Mouse (Mus musculus) testis, adult 2 months (tissue): ENCODE results near the gene L3hypdh.

Experiments
- CTCF ChIP-seq: fragments of 200-500 bp; IDR thresholded peaks from 2 replicates; pipeline ENCODE4 v1.5.1; 2012; ENCODE audit warnings: low read depth, mild to moderate bottlenecking, inconsistent platforms, low read length, moderate library complexity; ENCODE audit not compliant: control insufficient read depth, insufficient read depth, insufficient replicate concordance
- POLR2A ChIP-seq: fragments of 200-500 bp; IDR thresholded peaks from 2 replicates; pipeline ENCODE4 v1.6.1; 2012; ENCODE audit warnings: low read depth, mild to moderate bottlenecking, inconsistent platforms, low read length, moderate library complexity; ENCODE audit not compliant: control insufficient read depth

DNA sequence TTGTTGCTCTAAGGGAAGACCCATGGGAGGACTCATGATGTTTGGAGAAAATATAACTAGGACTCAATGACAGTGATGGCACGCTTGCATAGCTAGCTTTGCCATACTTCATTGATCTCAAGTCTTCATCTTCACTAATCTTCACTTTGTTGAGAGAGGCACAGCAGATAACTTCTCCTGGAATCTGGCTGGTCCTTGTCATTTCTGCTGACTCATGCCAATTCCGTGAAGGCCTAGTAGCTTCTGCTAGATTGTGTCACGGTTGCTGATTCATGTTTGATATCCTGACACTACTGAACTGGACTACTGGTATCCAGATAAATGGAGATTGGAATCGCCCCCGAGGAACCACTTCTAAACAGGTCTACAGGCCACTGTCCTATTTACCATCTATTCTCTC, 61.7 kb downstream of the L3hypdh start:
- TF ChIP-seq CTCF (no peak), POLR2A (no peak)
